Mouse (Mus musculus) erythroblast, embryonic 14.5 days (primary cell): Measurements from ENCODE around the gene Sprr1a.

Experiments used
- GATA1 ChIP-seq: IDR thresholded peaks from 2 replicates; pipeline ENCODE4 v1.6.1; 2012; ENCODE audit warnings: low read length, inconsistent platforms, mixed read lengths
- TAL1 ChIP-seq: IDR thresholded peaks from 3 replicates; pipeline ENCODE4 v1.6.1; 2012; ENCODE audit warnings: low read length, inconsistent platforms, mixed read lengths

DNA sequence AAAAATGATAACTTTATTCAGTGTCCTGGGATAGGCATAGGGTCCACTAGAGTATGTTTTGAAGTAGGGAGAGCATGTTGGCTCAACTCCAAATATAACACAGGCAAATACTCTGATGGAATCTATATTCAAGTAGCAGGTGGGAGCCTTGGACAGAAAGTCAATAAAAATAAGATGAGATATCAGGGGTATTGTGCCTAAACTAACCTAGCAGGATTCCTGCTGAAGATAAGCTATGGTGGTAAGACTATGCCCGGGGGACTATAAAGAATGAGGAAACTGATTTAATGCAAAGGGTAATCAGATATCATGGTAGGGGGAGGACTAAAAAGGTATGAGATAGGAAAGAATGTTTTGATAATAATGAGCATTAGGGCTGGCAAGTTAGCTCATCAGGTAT is 22.5 kb upstream of the Sprr1a start:
- TF ChIP-seq GATA1 (no peak), TAL1 (no peak)
